Mouse (Mus musculus) lung, postnatal 4 days (tissue): ENCODE measurements around the gene Laptm4a.

Experiments used
- DNase-seq, 2 experiments: peaks; one replicate each; pipeline ENCODE4 v3.0.0; 2021

Laptm4a gene

GRCm38 (mm10) chr12:8912860-8913685 is 8.4 kb upstream of the Laptm4a start:
- peak; percentile 35 to 45 for DNase-seq

DNA sequence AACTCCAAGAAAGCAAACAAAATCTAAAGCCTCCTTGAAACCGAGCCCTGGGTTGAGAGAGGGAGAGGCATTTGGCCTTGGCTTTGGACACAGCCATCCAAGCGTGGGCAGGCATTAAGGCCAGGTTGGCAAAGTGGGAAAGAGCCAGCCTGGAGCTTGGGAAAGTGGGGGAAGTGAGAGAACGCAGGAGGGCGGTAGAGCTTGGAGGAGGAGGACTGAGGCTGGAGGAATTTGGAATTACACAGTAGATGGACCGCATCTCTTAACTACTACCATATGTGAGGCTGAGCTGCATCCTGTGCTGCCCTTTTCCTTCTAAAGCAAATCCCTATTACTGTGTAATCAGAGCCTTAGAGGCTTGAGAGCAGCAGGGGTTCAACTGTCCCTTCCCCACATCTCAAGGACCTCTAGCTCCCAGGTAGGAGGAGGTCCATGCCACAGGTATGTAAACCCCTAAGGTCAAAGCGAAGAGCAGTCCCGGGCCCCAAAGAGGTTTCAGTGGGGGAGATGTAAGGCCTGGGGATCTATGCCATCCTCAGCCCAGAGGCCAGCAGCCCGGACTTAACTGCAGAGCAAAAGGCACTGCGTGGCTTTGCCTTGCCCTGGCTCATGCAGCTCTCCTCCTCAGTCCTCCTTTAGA is 7.6 kb upstream of the Laptm4a start:
- DNase-seq: no peak

DNA sequence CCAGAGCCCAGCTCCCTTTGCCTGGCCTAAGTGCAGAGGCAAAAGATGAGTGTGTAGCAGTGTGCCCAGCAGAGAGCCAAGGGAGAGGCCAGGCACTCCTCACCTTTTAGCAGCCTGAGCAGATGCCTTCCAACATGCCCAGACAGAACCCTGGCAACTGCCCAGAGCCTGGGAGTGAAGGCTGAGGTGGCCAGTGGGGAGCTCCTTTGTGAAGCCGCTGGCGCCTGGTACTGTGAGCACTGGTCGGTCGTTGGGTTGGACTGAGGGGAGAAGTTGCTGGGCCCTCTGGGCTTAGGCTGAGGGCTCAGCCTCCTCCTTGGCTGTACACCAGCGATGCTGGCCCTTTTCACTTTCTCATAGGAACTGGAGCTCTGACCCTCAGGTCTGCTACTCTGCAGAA is 5.1 kb upstream of the Laptm4a start:
- DNase-seq: peak; percentile 42 to 65

GRCm38 (mm10) chr12:8919231-8919630 is 2.2 kb upstream of the Laptm4a start:
- DNase-seq: no peak

GRCm38 (mm10) chr12:8920996-8921393 is 469 bp upstream of the Laptm4a start:
- DNase-seq: no peak

- no peak for DNase-seq
Measured at GRCm38 (mm10) chr12:8922369-8923124, 1.1 kb downstream of the Laptm4a start.

DNA sequence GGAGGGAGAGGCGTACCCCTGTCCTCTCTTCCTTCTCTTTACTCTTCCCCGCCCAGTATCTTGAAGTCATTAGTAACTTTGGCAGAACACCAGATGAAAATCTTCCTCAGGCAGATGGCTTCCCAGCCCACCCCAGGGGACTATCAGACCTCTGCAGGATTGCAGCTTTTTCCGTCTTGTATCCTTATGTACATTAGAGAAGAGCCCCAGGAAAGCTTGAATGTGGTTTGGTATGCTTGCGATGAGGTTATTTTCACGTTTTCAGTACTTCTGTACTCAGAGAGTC is 1.6 kb downstream of the Laptm4a start:
- peak in 1 of 2 experiments; percentile 20 for DNase-seq

DNA sequence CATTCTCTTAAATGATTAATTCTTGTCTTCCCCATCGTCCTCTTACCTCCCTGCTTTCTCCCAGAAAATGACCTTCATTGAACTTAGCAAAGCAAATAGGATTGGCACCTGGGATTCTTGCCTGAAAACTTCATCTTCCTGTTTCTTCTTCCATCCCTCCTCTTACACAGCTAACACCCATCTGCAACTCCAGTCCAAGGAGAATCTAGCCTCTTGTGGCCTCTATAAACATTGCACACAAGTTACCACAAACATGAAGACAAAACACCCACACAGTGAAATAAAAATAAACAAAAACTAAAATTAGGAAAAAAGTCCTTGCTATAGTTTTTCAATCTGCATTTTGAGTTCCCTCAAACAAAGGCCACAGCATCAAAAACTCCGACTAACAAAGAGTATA is 2.1 kb downstream of the Laptm4a start:
- DNase-seq: no peak

DNA sequence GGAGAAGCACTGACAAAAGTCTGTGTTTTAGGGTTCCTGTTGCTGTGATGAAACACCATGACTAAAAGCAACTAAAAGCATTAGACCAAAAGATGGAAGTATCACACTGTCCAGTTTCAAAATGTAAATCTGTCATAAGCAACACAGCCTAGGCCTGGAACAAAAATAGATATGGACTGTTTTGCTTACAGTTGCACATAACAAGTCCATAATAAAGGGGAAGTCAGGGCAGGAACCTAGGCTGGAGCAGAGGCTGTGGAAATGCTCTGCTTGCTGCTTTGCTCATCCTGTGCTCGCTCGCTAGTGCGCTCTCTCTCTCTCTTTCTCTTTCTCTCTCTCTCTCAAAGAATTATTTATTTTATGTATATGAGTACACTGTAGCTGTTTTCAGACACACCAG is 6.2 kb downstream of the Laptm4a start:
- peak in 1 of 2 experiments; percentile 17 for DNase-seq

DNA sequence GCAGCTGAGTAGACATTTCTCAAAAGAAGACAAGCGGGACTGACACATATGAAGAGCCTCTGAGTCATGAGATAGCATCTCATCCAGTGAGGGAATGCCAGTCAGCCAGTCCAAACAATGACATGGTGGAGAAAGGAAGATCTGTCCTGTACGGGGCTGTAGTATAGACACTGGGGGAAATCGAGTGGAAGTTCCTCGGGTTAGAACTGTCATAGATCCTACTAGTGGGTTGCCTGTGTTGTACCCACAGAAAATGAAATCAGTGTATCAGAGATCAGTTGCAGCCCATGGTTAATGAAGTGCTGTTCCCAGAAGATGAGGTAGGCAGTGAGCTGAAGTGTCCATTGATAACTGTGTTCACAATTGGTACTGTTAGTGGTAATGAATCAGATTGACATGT is 7.3 kb downstream of the Laptm4a start:
- no peak for DNase-seq

DNA sequence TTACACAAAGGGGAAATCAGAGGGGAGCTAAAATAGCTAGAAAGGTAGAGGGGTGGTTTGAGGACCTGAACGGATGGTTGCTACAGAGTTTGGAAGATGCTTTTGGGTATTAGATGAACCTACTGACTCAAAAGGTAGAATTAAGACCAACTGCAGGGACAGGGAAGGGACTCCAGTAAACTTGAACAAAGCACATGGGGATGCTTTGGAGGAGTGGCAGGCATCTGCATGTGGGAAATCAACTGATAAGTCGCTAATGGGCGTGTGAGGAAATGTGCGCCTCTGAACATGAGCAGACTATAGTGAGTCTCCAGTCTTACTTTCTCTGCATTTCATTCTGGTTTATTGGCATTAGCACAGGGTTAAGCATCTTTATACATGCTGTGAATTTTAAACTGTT is 9.6 kb downstream of the Laptm4a start:
- no peak for DNase-seq

GRCm38 (mm10) chr12:8935349-8935748 is 13.9 kb downstream of the Laptm4a start:
- no peak for DNase-seq

DNA sequence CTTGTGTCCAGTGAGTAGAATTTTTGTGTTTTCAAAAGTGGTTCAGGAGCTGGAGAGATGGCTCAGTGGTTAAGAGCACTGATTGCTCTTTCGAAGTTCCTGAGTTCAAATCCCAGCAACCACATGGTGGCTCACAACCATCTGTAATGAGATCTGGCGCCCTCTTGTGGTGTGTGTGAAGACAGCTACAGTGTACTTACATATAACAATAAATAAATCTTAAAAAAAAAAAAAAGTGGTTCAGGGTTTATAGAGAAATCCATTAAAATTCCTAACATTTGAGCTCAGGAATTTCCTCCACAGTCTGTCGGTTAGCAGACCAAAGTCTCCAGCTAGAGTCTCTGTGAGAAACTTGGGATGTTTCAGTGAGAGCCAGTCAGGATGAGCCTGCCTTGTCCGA is 14.7 kb downstream of the Laptm4a start:
- DNase-seq: peak in 1 of 2 experiments; percentile 28

DNA sequence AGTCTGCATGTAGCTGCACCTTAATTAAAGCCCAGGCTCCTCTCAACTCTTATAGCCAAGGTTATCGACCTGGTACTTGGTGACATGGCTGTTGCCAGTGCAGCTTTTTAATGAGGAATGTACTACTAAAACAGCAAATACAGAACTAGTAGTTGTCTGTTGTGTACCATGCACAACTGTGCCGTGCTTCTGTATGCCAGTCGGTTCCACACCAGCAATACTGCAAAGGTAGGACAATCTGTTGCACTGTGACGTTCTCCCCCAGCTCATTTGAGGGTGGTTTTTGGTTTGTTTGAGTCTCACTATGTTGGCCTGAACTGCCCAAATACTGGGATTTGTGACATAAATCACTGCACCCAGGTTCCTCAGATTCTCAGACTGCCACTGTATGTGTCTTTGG is 18.0 kb downstream of the Laptm4a start:
- DNase-seq: no peak

DNA sequence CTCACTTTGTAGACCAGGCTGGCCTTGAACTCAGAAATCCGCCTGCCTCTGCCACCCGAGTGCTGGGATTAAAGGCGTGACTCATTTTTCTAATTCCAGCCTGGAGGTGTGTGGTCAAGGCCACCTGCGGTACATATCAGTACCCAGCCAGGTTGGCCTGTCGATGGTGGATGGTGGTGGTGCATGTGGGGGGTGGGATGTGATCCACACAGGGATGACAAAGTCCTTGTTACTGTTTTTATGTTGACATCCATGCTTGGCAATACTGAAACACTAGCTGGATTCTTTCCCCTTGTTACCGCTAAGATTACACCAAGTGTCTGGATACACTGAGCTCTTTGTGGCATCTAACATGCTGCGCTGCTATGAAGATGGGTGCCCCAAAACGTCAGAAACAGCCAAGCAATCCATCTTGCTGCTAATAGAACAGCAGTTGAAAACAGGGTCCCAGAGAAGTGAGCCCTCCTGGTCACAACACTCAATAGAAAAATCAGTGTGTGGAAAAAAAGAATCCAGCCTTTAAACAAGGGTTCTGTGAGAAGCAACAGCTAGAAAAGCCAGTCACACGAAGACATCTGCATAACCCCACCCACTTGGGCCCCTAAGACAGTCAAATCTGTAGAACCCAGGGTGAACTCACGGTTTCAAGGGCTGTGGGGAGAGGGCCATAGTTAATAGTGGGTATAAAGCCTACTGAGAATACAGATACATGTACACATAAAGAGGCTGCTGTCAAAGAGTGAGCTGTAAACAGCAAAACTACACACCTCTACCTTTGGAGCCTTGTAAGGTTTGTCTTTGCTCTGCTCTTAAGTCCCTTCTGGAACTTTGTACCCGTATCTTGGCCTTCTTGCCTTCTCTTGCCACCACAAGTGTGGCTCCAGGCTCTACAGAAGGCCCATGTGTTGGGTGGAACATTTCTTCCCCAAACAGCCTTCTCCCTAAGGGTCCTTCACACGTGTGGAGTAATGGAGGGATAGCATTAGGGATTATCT is 18.8 kb downstream of the Laptm4a start:
- no peak for DNase-seq

- DNase-seq: no peak
Measured at GRCm38 (mm10) chr12:8941131-8941615, 19.7 kb downstream of the Laptm4a start.

DNA sequence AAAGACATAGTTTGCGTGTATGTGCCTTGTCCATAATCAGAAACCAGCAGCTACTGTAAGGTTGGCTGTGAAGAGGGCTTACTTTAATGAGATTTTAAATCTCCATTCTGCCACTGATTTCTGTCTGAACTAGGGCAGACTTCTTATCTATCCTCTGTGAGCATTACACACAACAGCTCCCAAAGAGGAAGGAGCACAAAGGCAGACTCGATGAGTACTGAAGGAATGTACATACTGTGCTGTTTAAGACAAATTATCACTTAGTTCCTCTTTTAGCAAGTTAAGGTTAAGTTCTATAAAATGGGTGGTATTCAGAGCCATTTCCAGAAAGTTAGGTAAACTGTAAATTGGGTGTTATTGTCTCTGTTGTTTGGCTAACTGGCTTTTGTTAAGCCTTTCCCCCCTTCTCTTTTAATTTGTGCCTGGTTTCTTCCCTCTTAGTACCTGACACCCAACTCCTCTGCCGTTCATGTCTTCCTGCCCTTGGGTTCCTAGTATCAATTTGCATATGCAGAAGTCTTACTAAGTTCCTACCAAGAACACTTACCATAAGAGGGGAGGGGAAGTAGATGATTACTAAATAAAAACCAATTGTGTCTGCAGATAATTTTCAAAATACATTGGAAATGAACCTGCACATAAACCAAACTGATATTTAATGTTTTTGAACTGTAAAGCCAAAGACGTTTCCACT is 20.4 kb downstream of the Laptm4a start:
- DNase-seq: no peak

GRCm38 (mm10) chr12:8947163-8947562 is 25.7 kb downstream of the Laptm4a start:
- no peak for DNase-seq

DNA sequence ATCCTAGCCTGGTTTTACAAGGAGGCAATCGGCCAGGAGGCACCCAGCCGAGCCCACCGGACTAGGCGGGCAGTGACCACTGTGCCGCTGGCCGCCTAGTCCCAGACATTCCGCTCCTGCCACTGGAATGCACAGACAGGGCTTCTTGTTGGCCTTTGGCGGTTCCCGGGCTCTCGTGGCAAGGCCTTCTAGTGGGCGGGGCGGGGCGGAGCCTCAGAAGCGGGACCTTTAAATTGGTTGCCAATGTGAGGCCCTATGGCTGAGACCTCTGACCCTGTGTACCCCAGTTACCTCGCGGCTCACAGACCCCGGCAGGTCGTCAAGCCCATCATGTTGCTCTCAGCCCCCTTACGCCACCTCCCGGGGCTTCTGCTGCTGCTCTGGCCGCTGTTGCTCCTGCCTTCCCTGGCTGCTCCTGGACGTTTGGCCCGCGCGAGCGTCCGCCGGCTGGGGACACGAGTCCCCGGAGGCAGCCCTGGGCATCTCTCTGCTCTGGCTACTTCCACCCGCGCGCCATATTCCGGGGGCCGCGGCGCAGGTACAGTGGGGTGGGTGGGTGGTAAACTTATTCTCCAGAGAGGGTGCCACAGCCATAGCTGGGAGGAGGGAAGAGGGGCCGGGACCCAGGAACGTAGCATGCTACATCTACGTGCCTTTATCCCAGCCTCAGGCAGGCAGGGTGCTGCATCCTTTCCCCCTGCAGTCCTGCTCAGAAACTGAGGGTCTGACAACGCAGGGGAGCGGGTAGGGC is 26.4 kb downstream of the Laptm4a start, which contains the start of gene Matn3:
TSS of gene Matn3 (plus strand) at position 216 of the 751 bp plus-strand sequence.
- DNase-seq: peak; percentile 85 to 87

DNA sequence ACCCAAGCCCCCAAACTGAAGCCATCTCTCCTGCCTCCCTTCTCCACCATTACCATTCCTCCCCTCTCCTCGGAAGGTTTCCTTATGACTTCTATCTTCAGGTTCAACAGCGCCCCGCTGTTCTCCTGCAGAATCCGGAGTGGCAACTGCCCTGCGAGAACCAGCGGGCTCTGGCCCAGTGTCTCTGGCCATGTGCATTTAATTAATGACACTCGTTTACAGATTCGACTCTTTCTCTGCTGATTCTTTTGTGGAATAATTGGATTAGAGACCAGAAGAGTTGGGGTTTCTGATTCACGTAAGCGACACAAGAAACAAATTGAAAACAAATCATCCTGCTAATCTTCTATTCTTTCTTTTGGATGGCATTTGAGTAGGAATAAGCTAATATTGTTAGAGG is 31.7 kb downstream of the Laptm4a start:
- no peak for DNase-seq

- peak; percentile 59 to 64 for DNase-seq
Measured at GRCm38 (mm10) chr12:8954161-8954561, 32.7 kb downstream of the Laptm4a start.
